Mouse (Mus musculus): Measurements from ENCODE around the gene Prpf4.
A peak's percentile ranks its signal among the peaks of the same experiment; 100 is the strongest.

- TF ChIP-seq CTCF (IDR thresholded peaks at IDR 0.05; ENCODE audit: low read depth) (peak; percentile 65), EP300 (IDR thresholded peaks at IDR 0.05; ENCODE audit: low read depth) (no peak)
Observed at GRCm38 (mm10) chr4:62454995-62455394, 46.4 kb downstream of the Prpf4 start.
